Mouse (Mus musculus) heart, postnatal 0 days (tissue): ENCODE results near the gene Luc7l3.

Experiments
- CTCF ChIP-seq: IDR thresholded peaks from 2 replicates; pipeline ENCODE4 v1.5.1; 2016; ENCODE audit warnings: antibody characterized with exemption, control low read depth, low read depth
- EP300 ChIP-seq: IDR thresholded peaks from 2 replicates; pipeline ENCODE4 v1.6.1; 2016; ENCODE audit warnings: antibody characterized with exemption, low read depth

DNA sequence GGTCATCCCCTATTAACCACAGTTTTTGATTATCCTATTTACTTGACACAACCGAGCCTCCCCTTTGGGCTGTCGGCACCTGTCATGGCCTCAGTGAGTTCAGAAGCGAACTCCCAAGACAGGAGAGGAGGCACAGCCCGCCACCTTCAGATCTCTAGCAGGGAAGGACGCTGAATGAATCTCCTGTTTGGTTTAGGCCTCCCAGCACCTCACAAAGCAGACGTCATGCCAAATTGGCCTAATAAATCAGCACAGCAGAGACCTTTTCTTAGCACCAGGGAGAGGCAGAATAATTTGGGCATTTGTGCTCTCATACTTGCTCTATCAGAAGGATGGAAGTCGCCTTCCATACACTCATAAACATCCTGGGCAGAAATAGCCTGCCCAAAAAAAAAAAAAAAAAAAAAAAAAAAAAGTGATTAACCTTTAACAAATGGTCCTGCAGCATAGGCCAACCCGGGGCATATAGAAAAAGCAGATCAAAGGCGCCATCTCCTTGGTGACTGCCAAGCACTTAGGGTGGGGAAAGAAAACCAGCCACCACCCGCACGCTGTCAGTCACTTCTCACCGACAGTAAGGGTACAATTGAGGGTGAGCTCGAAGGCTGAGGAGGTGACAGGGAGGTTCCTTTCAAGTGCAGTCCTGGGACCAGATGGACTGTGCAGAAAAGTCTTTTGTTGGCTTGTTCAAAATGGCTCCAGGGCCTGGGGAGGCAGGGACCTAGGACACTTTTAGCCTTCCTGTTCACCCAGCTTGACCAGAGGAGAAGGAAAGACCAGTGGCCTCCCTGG, 20.5 kb upstream of the Luc7l3 start:
- no peak for TF ChIP-seq CTCF
- TF ChIP-seq EP300, result no peak
